Mouse (Mus musculus): ENCODE measurements around the gene Nrxn1. TPM values are rescaled to one million over a fixed set of nuclear protein-coding genes. Genes with fewer than 3 reads are reported as not detected.

The Nrxn1 gene
- total RNA-seq (2022): 1 to 10 TPM; 1.3 to 3.6 (median 2.6) TPM

DNA sequence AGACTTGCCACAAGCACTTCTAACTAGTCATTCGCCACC lies at the start of gene Nrxn1:
Gene Nrxn1, minus strand, starts transcription at position 30 of the 39 bp plus-strand sequence.
- DNase-seq (ENCODE audit: low spot score): no peak

DNA sequence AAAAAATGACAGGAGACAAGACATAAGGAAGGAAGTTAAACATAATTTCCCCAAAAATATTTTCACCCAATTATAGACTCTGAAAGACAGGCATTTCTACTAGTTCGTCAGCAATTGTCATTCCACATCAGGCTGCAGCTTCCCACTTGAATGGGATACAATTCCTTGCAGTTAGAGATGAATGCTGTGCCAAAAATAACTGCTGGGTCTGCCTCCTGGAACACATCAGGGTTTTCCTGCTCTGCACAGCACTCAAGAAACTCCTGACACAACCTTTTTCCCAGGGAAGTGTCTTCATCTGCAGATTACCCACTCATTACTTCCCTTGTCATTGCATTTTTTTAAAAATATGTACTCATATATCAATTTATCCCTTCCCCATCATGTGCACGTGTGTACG lies 44.0 kb upstream of the Nrxn1 start:
- DNase-seq (ENCODE audit: low spot score): no peak

DNA sequence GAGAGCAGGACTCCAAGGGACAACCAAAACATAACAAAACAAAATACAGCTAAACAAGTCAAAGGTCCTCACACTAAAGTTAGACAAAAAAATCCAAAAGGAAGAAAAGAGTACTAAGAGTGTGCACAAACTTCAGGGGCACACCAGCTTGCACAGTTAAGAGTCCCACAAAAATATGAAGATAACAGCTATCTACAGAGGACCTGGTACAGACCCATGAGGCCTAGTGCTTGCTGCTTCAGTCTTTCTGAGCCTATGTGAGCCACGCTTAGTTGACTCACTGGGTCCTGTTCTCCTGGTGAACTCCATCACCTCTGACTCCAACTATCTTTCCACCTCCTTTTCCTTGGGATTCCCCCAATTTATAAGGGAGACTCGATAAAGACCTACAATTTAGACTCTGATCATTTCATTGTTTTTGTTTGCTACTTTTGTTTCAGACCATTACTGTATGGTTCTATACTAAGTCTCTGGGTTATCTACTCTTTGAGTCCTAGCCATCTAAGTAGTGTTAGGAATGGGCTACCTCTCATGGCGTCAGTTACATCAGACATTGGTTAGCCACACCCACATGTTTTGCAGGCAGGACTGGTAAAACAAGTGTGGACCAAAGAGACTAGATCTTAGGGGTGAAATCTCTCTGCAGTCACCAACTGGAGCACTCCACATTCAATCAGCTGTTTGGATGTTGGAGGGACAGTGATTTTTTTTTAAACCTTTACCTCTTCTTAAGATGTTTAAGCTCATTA lies 20.2 kb upstream of the Nrxn1 start:
- no peak for DNase-seq (ENCODE audit: low spot score)

DNA sequence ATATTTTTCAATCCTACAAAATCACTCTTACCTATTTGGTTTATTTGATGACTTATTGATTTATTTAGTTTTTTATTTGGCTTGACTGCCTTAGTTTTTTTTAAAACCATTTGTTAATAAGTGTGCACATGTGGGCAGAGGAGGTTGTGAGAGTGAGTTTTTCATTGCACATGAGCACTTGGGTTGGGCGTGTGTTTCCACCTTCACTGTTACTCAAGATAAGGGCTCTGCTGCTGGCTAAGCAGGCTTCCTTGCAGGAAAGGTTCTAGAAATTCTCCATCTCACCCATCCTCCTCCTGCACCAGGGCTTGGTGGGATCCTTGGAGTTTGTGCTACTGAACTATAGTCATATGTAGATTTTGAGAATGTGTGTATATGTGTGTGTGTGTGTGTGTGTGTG lies 19.2 kb upstream of the Nrxn1 start:
- DNase-seq (ENCODE audit: low spot score): no peak

DNA sequence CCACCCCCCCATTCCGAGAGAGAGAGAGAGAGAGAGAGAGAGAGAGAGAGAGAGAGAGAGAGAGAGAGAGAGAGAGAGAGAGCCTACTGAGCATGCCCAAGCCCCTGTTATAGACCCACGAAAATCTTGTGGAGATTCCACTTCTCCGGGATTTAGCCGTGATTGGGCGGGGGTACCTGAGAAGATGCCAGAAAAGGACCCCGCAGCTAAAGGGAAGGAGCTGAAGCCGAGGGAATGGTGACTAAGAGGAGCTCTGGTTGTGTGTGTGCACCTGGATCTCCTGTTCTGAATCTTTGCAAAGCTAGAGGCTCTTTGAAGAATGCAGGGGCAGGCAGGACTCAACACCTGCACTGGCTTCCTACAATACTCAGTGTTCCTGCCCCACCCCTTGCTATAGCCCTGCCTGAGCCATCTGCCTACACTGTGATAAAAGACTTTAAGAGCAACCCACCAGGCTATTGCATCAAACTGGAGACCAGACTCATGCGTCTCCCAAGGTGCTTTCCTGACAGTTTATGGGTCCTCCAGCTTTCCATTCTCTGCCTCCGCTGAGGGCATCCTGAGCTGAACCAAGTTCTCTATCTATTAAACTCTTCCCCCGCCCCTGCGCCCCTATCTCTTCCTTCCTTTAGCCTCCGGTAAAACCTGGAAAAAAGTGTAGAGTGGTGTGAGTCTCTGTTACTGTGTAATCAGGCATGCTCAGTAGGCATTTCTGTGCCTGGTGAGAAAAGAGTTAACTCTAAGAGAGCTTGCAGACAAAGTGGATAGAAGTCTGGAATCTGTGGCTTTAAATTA lies 407 bp upstream of the Nrxn1 start:
- DNase-seq (ENCODE audit: low spot score): no peak

DNA sequence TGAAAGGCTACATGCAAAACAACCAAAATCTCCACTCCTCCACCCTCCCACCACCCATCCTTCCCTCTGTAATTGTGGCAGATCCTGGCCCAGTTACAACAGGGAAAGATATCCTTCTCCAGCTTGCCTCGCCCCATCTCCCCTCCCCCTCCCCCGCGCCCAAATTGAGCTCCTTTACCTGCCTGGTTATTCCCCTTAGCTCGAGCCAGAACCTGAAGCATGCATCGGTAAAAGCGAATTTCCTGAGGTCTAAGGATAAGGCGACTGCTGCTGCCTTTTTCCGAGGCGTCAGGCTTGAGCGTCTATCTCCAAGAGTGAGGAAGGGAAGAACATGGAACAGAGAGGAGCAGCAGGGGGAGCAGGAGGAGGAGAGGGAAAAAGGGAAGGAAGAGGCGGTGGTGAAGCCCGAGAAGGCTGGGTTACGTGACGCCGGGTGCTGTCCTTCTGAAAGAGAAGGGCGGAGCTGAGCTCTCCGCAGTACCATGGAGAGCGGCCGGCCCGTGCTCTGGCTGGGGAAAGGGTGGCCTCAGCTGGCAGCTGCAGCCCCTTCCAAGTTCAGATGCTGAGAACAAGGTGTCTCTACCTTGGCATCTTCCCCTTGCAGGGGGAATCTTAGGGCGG lies 340 bp downstream of the Nrxn1 start:
- DNase-seq (ENCODE audit: low spot score): peak; percentile 1

DNA sequence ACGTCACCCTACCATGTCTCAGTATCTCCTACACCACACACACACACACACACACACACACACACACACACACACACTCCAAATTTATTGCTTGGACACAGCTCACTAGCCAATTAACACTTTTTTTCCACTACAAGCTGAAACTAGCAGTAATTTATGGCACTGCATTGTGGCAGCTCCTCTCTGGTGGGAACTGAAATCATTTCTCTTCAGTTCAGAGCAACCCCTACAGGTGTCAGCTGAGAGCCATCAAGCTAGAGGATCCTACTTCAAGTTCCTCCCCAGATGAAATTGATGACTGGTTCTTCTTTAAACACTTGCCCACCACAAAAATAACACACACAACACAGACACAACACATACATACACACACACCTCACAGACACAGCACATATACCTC lies 2.2 kb downstream of the Nrxn1 start:
- no peak for DNase-seq (ENCODE audit: low spot score)

DNA sequence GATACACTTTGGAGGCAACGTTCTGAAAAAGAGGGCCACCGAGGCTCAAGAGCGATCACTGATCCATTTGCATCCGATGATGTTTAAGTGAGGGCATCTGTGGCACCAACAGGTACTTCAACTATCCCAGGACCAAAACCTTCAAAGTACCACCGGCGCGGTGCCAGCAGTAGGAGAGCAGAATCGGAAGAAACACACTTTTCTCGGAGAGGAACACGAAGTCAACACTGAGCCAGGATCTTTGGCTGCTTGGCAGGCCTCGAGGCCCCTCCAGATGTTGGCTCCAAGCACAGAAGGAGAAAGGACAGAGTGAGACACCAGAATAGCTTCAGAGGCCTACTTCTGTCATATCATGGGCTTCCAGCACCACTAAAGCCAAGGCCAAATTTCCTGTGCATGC lies 3.9 kb downstream of the Nrxn1 start:
- DNase-seq (ENCODE audit: low spot score): no peak

DNA sequence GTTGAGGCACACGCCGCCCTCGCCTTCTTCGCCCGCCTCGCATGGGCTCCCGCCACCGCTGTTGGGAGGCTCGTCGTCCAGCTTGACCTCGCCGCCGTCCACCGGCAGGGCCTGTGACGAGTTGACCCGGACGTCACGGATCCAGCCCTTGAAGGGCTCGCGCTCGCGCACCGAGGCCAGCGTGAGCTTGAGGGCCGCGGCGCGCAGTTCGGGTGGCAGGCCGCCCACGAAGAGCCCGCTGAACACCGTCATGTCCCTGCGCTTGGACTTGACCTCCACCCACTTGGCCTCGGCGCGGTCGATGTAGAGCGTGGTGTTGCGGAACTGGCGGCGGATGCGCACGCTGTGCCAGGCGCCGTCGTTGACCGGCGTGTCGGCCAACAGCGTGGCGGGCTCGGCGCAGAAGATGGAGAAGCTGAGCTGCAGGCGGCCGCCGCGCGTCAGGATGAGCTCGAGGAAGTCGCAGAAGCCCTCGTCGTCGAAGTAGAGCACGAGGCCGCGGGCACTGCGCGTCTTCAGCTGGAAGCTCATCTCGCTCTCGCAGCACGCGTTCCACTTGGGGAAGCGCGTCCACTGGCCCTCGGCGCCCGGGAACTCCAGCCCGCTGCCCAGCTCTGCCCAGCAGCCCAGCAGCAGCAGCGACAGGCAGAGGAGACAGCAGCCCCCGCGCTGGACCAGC lies 4.7 kb downstream of the Nrxn1 start:
- no peak for DNase-seq (ENCODE audit: low spot score)

DNA sequence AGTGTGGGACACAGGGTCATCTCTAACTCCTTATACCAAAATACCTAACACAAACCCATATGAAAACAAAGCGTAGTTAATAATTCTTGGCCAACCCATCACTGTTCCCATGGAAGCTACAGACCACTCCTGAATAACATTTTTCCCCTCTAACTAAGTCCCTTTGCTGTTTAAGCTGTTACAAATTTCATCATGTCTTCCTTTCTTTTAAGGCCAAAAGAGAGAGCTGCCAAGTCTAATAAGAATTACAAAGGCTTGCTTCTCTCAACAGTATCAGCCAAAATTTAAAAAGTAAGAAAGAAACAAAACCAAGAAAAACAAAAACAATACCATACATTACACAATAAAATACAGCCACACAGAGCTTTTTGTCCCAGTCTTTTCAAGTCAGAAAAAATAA lies 6.5 kb downstream of the Nrxn1 start:
- DNase-seq (ENCODE audit: low spot score): no peak

DNA sequence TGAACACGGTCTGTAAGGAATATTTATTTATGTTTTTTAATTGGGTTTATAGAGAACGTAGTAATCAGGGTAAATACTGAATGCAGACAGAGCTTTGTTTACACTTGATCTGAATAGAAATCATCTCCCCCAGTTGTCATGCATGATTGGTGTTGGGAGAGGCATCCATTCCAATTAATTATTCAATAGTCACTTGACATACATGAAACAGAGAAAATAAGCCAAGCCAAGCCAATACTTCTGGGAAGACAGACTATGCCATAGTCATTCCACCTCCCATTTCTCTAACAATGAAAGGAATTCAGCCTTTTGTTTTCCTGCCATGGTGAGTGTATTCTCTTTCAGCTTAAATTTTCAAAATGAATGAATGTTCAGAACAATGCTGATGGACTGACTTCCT lies 7.5 kb downstream of the Nrxn1 start:
- DNase-seq (ENCODE audit: low spot score): no peak

DNA sequence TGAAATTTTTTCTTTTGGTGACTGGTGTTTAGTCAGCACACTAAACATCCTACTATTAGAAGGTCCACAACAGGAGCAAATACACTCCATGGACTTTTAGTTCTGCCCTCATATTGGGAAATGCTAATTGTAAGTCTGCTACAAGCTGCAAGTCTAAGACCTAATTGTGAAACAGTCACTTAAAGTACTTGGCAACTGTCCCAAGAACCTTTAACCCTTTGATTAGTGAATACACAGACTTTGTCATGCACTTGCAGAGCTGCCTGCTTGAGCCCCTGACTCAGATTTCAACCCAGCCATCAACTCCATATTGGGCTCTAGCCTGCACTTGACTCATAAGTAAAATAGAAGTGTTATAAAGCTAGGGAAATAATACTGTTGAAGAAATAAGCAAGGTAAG lies 13.8 kb downstream of the Nrxn1 start:
- no peak for DNase-seq (ENCODE audit: low spot score)

DNA sequence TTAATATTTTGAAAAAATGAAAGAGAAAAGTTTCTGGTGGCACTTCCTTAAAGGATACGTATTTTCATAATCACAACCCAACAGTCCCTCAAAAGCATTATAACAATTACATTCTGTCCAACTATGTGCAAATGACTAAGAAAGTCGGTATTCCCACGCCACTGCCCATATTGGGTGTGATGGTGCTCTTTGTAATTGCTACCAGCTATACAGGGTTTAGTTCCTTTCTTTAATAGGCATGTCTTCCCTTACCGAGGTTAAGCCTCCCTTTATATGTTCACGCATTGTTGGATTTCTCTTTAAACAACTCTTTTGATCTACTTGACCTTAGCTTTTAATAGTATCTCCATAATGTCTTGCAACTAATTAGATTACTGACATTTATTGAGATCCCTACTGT lies 18.1 kb downstream of the Nrxn1 start:
- DNase-seq (ENCODE audit: low spot score): no peak

DNA sequence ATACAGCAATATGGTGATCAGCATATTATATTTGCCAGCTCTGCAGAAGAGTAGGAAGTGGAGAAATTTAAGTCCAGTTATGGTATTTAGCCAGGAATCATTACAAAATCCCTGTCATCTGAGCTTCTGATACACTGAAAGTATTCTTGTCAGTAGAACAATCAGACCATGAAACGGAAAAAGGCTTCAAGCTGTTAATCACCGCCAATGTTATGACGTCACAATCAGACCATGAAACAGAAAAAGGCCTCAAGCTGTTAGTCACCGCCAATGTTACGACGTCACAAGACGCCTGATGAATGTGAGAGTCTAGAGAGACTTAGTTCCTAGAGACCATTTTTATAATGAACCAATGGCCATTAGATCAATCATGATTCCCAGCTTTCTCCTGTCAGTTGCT lies 59.4 kb downstream of the Nrxn1 start:
- DNase-seq (ENCODE audit: low spot score): no peak

DNA sequence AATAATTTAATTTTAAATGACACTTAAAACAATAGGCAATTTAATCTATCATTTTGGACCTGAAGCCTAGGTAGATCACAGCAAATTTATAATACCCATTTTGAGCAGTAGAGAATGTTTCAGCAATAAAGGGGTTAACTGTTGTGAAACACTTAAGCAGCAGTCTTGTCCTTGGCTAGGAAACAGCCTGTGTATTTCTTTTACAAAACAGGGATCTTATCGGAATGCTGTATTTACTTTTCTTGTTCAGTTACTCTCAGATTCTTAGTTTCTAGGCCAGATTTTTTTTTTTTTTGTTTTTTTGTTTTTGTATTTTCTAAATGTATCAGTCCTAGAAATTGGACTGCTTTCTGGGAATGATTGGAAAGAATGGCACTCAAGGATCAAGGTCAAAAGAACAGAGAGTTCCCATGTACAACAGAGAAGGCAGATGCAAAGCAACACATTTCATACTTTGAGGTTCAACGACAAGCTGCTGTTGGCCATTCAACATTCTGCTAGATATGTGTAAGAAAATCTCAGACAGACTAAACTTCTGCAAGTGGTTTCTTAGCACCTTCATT lies 67.7 kb downstream of the Nrxn1 start:
- peak; percentile 39 for DNase-seq (ENCODE audit: low spot score)

DNA sequence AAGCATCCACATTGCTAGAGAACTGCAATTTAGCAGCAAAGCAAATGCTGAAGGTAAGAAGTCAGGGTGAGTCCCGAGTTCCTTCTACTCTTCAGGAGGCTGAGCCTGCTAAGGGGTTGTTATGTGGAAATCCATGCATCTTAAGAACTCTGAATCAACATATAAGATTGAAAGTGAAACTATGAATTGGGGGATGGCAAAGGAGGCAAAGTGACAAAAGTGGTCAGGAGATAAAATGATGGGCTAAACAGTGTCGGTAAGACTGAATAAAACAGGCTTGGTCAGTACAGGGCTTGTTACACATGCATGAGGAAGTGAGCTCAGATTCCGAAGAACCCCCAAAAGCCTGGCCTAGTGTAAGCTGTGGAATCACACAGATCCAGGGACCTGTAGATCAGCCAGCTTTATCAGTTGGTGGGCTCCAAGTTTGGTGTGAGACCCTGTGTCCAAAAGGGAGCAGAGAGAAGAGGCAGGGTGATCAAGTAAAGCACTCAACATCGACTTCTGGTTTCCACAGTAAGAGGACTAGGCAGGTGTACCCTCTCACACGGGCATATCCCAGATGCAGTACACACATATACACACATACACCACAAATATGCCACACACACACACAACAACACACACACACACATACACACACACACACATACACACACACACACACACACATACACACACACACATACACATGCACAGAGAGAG lies 85.3 kb downstream of the Nrxn1 start:
- DNase-seq (ENCODE audit: low spot score): no peak

DNA sequence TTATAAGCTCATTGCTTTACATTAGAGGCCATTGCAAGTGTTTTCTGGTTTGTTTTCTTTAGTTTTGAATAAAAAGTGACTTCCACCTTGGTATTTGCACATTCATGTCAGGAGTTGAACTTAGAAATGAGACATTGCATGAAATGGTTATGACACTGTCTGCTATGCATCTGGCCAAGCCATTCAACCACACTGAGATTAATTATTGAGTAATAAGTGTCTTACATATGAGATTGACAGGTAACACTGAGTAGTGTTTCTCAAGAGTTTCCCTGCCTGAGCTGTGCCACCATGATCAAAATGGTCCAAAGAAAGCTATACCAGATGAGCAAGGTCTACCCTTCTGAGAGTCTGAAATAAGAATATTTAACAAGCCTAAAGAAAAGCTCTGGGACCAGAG lies 92.5 kb downstream of the Nrxn1 start:
- DNase-seq (ENCODE audit: low spot score): no peak

DNA sequence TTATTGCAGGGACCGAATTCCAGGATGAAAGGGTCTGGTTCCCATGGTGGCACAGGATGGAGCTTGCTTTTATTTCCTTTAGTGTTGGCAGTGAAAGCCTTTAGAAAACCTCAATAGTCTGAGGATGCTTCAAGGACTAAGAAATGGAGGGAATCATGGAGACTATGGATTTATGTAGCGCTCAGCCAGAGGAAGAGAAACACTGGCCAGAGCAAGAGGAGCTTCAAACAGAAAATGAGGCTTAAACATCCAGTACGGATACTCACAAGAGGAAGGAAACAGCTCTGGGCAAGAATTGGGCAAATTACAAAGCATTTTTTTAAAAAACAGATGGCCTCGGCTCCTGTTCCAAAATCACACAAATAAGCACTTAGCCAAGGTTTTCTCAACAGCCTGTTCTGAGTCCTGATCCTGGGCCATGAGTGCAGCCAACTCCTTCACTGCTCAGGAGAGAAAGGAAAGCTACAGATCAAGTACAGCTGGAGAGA lies 93.2 kb downstream of the Nrxn1 start:
- peak; percentile 46 for DNase-seq (ENCODE audit: low spot score)

DNA sequence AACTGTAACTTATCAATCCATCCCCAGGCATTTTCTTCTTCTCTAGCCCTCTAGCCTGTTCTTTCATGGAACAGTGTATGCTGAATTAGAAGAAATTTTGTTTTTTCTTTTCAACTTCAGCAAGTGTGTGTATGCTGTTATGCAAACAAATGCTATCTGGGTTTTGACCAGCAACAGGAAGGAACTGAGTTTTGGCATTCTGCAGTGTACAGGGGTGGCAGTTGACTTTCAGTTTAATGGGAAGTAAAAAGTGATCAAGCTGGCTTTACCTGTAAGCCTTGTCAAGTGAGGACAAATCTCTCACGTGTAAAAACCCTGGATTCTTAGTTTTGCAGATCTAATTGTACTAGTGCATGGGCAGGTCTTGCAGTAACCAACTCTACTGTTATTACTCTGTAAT lies 95.2 kb downstream of the Nrxn1 start:
- DNase-seq (ENCODE audit: low spot score): no peak

DNA sequence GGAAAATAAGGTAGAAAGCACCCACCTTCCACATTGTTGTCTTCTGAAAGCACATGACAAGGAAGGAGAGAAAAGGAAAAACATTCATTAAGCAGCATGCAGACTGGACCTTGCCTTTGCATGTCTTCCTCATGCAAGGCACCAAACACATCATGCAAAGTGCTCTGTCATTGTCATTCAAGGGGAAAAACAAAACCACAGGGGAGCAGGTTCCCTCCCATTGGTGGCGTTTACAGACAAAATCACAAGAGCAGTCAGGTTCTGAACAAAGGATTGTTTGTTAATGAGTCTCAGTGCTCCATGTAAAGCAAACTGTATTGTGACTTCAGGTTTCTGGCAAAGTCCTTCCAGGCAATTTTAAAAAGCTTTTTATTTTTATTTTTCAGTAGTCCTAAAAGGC lies 97.4 kb downstream of the Nrxn1 start:
- no peak for DNase-seq (ENCODE audit: low spot score)

DNA sequence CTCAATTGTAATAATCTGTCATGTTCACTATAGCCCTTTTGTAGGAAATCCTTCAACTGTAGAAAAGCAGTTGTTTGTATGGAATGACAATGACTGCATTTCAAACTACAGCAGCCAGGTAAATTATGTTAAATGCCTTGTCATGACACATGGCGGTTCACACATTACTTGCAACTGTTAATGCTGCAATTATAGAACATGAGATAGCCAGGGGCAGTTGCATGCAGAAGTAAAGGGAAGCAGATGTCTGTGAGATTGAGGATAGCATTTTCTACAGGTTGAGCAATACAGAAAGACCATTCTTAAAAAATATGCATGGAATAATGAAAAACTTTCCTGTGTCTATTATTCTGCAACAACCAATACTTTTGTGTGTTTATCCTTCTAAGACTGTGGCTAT lies 98.6 kb downstream of the Nrxn1 start:
- DNase-seq (ENCODE audit: low spot score): no peak

DNA sequence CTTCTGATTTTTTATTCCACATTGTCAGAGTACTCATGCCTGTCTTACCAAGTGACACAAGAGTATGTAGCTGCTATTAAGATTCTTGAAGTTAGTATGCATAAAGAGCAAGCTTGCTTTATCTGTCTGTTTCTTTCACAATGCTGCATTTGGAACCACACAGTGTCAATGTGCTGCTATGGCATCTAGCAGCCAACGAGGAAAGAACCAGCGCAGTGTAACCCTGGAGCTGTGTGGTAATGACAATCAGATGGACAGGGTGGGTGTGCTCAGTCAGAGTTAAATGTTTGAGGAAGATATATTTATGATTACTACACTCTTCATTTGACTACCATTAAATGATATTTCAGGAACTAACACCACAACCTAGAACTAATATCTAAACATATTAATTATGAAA lies 102.1 kb downstream of the Nrxn1 start:
- DNase-seq (ENCODE audit: low spot score): no peak
